Mouse (Mus musculus) liver, postnatal 0 days (tissue): ENCODE measurements at regions not wholly inside any gene's neighbourhood (a gene's known extent, or its start where the extent isn't known, plus 50 kb on each side); places are given as distances from the start of the nearest gene placed in this dataset.
"Not testable (repeated sequence)": the region's sequence is repeated elsewhere in the genome, so short reads cannot be mapped to it uniquely, and the experiment has no call there.

Experiments used
- ATAC-seq: fragments of 200-750 bp; cut with Nextera tagmentation; 2 replicates; pipeline ENCODE4 v1.8.0; 2017; ENCODE audit warnings: mild to moderate bottlenecking, moderate library complexity
- DNase-seq: peaks from one replicate; pipeline ENCODE4 v3.0.0-alpha.2; 2016
- H3K27ac ChIP-seq: fragments of 300-500 bp; sonication (generic); 2 replicates; pipeline ENCODE4 v1.5.1; 2014; ENCODE audit warnings: antibody characterized with exemption, moderate library complexity, mild to moderate bottlenecking, low read depth
- H3K27me3 ChIP-seq: fragments of 300-500 bp; sonication (generic); 2 replicates; pipeline ENCODE4 v1.6.1; 2014; ENCODE audit warnings: low read length, control low read depth, mixed read lengths; ENCODE audit not compliant: insufficient read depth
- H3K36me3 ChIP-seq: fragments of 300-500 bp; sonication (generic); replicated peaks from 2 replicates; pipeline ENCODE4 v1.6.1; 2014; ENCODE audit warnings: mild to moderate bottlenecking, control low read depth, low read length, moderate library complexity, mixed read lengths; ENCODE audit not compliant: insufficient read depth
- H3K4me1 ChIP-seq: fragments of 300-500 bp; sonication (generic); 2 replicates; pipeline ENCODE4 v1.6.1; 2014; ENCODE audit warnings: antibody characterized with exemption, mild to moderate bottlenecking, control low read depth; ENCODE audit not compliant: insufficient read depth
- H3K4me2 ChIP-seq: fragments of 300-500 bp; sonication (generic); 2 replicates; pipeline ENCODE4 v1.6.1; 2014; ENCODE audit warnings: low read depth, mild to moderate bottlenecking, low read length, moderate library complexity, mixed read lengths
- H3K4me3 ChIP-seq: fragments of 300-500 bp; sonication (generic); 2 replicates; pipeline ENCODE4 v1.5.1; 2014; ENCODE audit warnings: low read depth, low read length
- H3K9ac ChIP-seq: fragments of 300-500 bp; sonication (generic); replicated peaks from 2 replicates; pipeline ENCODE4 v1.6.1; 2014; ENCODE audit warnings: mild to moderate bottlenecking, moderate library complexity
- H3K9me3 ChIP-seq: fragments of 300-500 bp; sonication (generic); 2 replicates; pipeline ENCODE4 v1.6.1; 2016; ENCODE audit warnings: mild to moderate bottlenecking, control low read depth, low read length, mixed read lengths
- CTCF ChIP-seq: sonication (generic); IDR thresholded peaks from 2 replicates; pipeline ENCODE4 v1.5.1; 2016; ENCODE audit warnings: antibody characterized with exemption, low read depth
- EP300 ChIP-seq: IDR thresholded peaks from 2 replicates; pipeline ENCODE4 v1.6.1; 2016; ENCODE audit warnings: antibody characterized with exemption, low read depth, mild to moderate bottlenecking
- WGBS: fragments of 180-500 bp; shearing (Covaris S2); extraction: QIAGEN DNeasy Blood & Tissue Kit; methylation state at CpG from one replicate; pipeline ENCODE4 v1.1.7; 2014; ENCODE audit not compliant: insufficient replicate concordance; 5-methylcytosine and 5-hydroxymethylcytosine counted together

- Histone ChIP-seq H3K9ac (no peak overlapping the region), H3K9me3 (no peaks in the 10 kb centered on the region), H3K36me3 (no peaks in the 10 kb centered on the region), H3K4me3 (no peak overlapping the region), H3K27me3 (no peaks in the 10 kb centered on the region), H3K27ac (no peak overlapping the region), H3K4me2 (peak overlapping the region; percentile 30; the same call in 1 of the 2 replicates), H3K4me1 (no peaks in the 10 kb centered on the region)
- TF ChIP-seq CTCF (no peak), EP300 (no peak)
- DNase-seq (no peak), ATAC-seq (no peak)
- WGBS: 33% methylated on average over 20 of the region's 20 CpGs
Measured at GRCm38 (mm10) chr13:50958051-50958883, 142.4 kb upstream of the Spin1 start.

GRCm38 (mm10) chr13:50960909-50961308, 139.8 kb upstream of the Spin1 start:
- 82% methylated on average over 12 of the region's 12 CpGs for WGBS
- no peak overlapping the region for H3K4me3 ChIP-seq
- H3K9me3 ChIP-seq: no peaks in the 10 kb centered on the region
- no peaks in the 10 kb centered on the region for H3K36me3 ChIP-seq
- no peak for ATAC-seq
- no peaks in the 10 kb centered on the region for H3K4me1 ChIP-seq
- no peak overlapping the region for H3K27ac ChIP-seq
- no peaks in the 10 kb centered on the region for H3K27me3 ChIP-seq
- no peak for DNase-seq
- H3K9ac ChIP-seq: no peak overlapping the region
- no peak for TF ChIP-seq EP300
- no peak for TF ChIP-seq CTCF
- H3K4me2 ChIP-seq: no peak overlapping the region

- Histone ChIP-seq H3K27me3 (no peaks in the 10 kb centered on the region), H3K36me3 (no peaks in the 10 kb centered on the region), H3K9me3 (no peaks in the 10 kb centered on the region), H3K4me3 (no peak overlapping the region), H3K4me1 (no peaks in the 10 kb centered on the region), H3K27ac (no peak overlapping the region), H3K9ac (no peak overlapping the region), H3K4me2 (no peak overlapping the region)
- TF ChIP-seq EP300 (no peak), CTCF (peak; percentile 66)
- WGBS: 77% methylated on average over 9 of the region's 9 CpGs
- DNase-seq (no peak), ATAC-seq (no peak)
Measured at GRCm38 (mm10) chr13:50964070-50964469, 136.6 kb upstream of the Spin1 start.

GRCm38 (mm10) chr13:50965041-50965440, 135.6 kb upstream of the Spin1 start:
- WGBS: 69% methylated on average over 7 of the region's 7 CpGs
- not testable (repeated sequence) for H3K4me1 ChIP-seq, H3K9ac ChIP-seq, H3K36me3 ChIP-seq, H3K4me3 ChIP-seq, ATAC-seq, DNase-seq, H3K27ac ChIP-seq, H3K9me3 ChIP-seq, H3K4me2 ChIP-seq, H3K27me3 ChIP-seq

- H3K9me3 ChIP-seq: no peaks in the 10 kb centered on the region
- no peak for ATAC-seq
- no peaks in the 10 kb centered on the region for H3K4me1 ChIP-seq
- 57% methylated on average over 4 of the region's 4 CpGs for WGBS
- H3K9ac ChIP-seq: no peak overlapping the region
- no peak overlapping the region for H3K4me3 ChIP-seq
- no peaks in the 10 kb centered on the region for H3K36me3 ChIP-seq
- TF ChIP-seq EP300 (no peak), CTCF (peak; percentile 21; the same call in 1 of the 2 replicates)
- DNase-seq: no peak
- H3K27ac ChIP-seq: no peak overlapping the region
- no peak overlapping the region for H3K4me2 ChIP-seq
- no peaks in the 10 kb centered on the region for H3K27me3 ChIP-seq
Measured at GRCm38 (mm10) chr13:50965678-50966077, 135.0 kb upstream of the Spin1 start.

GRCm38 (mm10) chr13:50966826-50967225, 133.9 kb upstream of the Spin1 start:
- H3K9me3 ChIP-seq: no peaks in the 10 kb centered on the region
- DNase-seq (no peak), ATAC-seq (no peak)
- H3K27me3 ChIP-seq: no peaks in the 10 kb centered on the region
- H3K4me2 ChIP-seq: no peak overlapping the region
- TF ChIP-seq CTCF (no peak), EP300 (no peak)
- WGBS: 81% methylated on average over 2 of the region's 2 CpGs
- H3K4me1 ChIP-seq: no peaks in the 10 kb centered on the region
- no peak overlapping the region for H3K9ac ChIP-seq
- no peak overlapping the region for H3K4me3 ChIP-seq
- H3K27ac ChIP-seq: no peak overlapping the region
- no peaks in the 10 kb centered on the region for H3K36me3 ChIP-seq
